Mouse (Mus musculus) heart, postnatal 0 days (tissue): Measurements from ENCODE around the gene Tor1a.
A peak's percentile ranks its signal among the peaks of the same experiment; 100 is the strongest.

Experiments
- CTCF ChIP-seq: IDR thresholded peaks from 2 replicates; pipeline ENCODE4 v1.5.1; 2016; ENCODE audit warnings: antibody characterized with exemption, control low read depth, low read depth
- EP300 ChIP-seq: IDR thresholded peaks from 2 replicates; pipeline ENCODE4 v1.6.1; 2016; ENCODE audit warnings: antibody characterized with exemption, low read depth

DNA sequence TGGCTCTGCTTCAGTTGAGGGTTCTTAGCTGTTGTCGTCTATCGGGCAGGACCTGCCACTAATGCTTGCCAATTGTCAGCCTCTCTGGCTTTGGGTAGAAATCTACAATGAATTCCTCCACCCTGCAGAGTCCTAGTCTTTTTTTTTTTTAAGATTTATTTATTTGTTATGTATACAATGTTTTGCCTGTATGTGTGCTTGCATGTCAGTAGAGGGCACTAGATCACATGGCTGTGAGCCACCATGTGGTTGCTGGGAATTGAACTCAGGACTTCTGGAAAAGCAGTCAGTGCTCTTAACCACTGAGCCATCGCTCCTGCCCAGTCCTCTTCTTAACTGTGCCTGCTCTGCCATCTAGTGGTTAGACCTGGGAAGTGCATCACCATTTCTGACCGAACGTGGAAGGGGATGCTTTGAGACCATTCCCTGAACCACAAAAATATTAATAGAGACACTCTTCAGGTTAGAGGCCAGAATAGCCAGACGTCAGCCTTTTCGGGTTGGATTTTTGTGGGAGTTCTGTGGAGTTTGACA is 33.7 kb downstream of the Tor1a start:
- TF ChIP-seq CTCF, result peak; percentile 93
- no peak for TF ChIP-seq EP300
